Mouse (Mus musculus) olfactory bulb, adult 2 months (tissue): ENCODE data around the gene Klhl3.

Experiments
- CTCF ChIP-seq: fragments of 200-500 bp; IDR thresholded peaks from 2 replicates; pipeline ENCODE4 v1.5.1; 2012; ENCODE audit warnings: low read depth, mild to moderate bottlenecking, low read length, moderate library complexity; ENCODE audit not compliant: insufficient read depth
- POLR2A ChIP-seq: fragments of 200-500 bp; IDR thresholded peaks from 2 replicates; pipeline ENCODE4 v1.6.1; 2012; ENCODE audit warnings: mild to moderate bottlenecking, low read depth, low read length, moderate library complexity; ENCODE audit not compliant: insufficient read depth

GRCm38 (mm10) chr13:58129687-58130246, 16.4 kb upstream of the Klhl3 start:
- TF ChIP-seq CTCF (no peak), POLR2A (no peak)
